Mouse (Mus musculus) hindbrain, embryonic 15.5 days (tissue): ENCODE data around the gene Dnah7a. TPM values are rescaled to one million over a fixed set of nuclear protein-coding genes. Genes with fewer than 3 reads are reported as not detected.
"Not testable (repeated sequence)": the region's sequence is repeated elsewhere in the genome, so short reads cannot be mapped to it uniquely, and the experiment has no call there.

ENCODE experiments used
- ATAC-seq: fragments of 200-750 bp; cut with Nextera tagmentation; 2 replicates; pipeline ENCODE4 v1.8.0; 2017; ENCODE audit warnings: low read depth, moderate number of reproducible peaks, moderate TSS enrichment; ENCODE audit not compliant: low FRiP score
- H3K27ac ChIP-seq: fragments of 300-500 bp; sonication (generic); replicated peaks from 2 replicates; pipeline ENCODE4 v1.5.1; 2015; ENCODE audit warnings: mild to moderate bottlenecking, inconsistent platforms
- H3K27me3 ChIP-seq: fragments of 300-500 bp; sonication (generic); 2 replicates; pipeline ENCODE4 v1.6.1; 2015; ENCODE audit warnings: control low read depth, inconsistent platforms
- H3K36me3 ChIP-seq: fragments of 300-500 bp; sonication (generic); 2 replicates; pipeline ENCODE4 v1.6.1; 2015; ENCODE audit warnings: control low read depth, inconsistent platforms
- H3K4me1 ChIP-seq: fragments of 300-500 bp; sonication (generic); replicated peaks from 2 replicates; pipeline ENCODE4 v1.6.1; 2015; ENCODE audit warnings: control low read depth, inconsistent platforms
- H3K4me2 ChIP-seq: fragments of 300-500 bp; sonication (generic); 2 replicates; pipeline ENCODE4 v1.6.1; 2015; ENCODE audit warnings: moderate library complexity, mild to moderate bottlenecking, inconsistent platforms
- H3K4me3 ChIP-seq: fragments of 300-500 bp; sonication (generic); 2 replicates; pipeline ENCODE4 v1.5.1; 2015; ENCODE audit warnings: mild to moderate bottlenecking, inconsistent platforms
- H3K9ac ChIP-seq: fragments of 300-500 bp; sonication (generic); 2 replicates; pipeline ENCODE4 v1.6.1; 2015; ENCODE audit warnings: inconsistent platforms
- H3K9me3 ChIP-seq: fragments of 300-500 bp; sonication (generic); 2 replicates; pipeline ENCODE4 v1.6.1; 2016; ENCODE audit warnings: control low read depth, inconsistent platforms
- WGBS: fragments of 180-500 bp; shearing (Covaris S2); methylation state at CpG from one replicate; pipeline ENCODE4 v1.1.7; 2015; 5-methylcytosine and 5-hydroxymethylcytosine counted together
- polyA plus RNA-seq: library from polyadenylated mRNA; unstranded; fragments of >200 nt; fragmentation: Nextera tagmentation; extraction: Ambion mirVana; gene quantifications from 2 replicates; pipeline ENCODE4 v1.2.1, GENCODE M21; 2015

Gene Dnah7a
- polyA plus RNA-seq, 1 experiment from 2014 or later = 11.3 TPM

GRCm38 (mm10) chr1:53728489-53729225 is 22.1 kb upstream of the Dnah7a start:
- no peak overlapping the region for H3K4me3 ChIP-seq
- H3K36me3 ChIP-seq = no peaks in the 10 kb centered on the region
- H3K9ac ChIP-seq = no peak overlapping the region
- no peak overlapping the region for H3K27ac ChIP-seq
- 75% methylated on average over 5 of the region's 5 CpGs for WGBS
- H3K4me1 ChIP-seq = no peaks in the 10 kb centered on the region
- ATAC-seq = no peak
- H3K27me3 ChIP-seq = no peaks in the 10 kb centered on the region
- H3K4me2 ChIP-seq = no peak overlapping the region
- no peaks in the 10 kb centered on the region for H3K9me3 ChIP-seq

- no peaks in the 10 kb centered on the region for H3K9me3 ChIP-seq
- H3K27me3 ChIP-seq = no peaks in the 10 kb centered on the region
- ATAC-seq = no peak
- H3K36me3 ChIP-seq = no peaks in the 10 kb centered on the region
- 93% methylated on average over 2 of the region's 2 CpGs for WGBS
- no peak overlapping the region for H3K9ac ChIP-seq
- no peak overlapping the region for H3K4me2 ChIP-seq
- H3K4me3 ChIP-seq = no peak overlapping the region
- no peak overlapping the region for H3K27ac ChIP-seq
- H3K4me1 ChIP-seq = no peaks in the 10 kb centered on the region
Observed at GRCm38 (mm10) chr1:53726883-53727282, 20.3 kb upstream of the Dnah7a start.

GRCm38 (mm10) chr1:53721353-53721752 is 14.8 kb upstream of the Dnah7a start:
- Histone ChIP-seq H3K27ac (no peak overlapping the region), H3K4me1 (no peaks in the 10 kb centered on the region), H3K9ac (no peak overlapping the region), H3K36me3 (no peaks in the 10 kb centered on the region), H3K4me3 (no peak overlapping the region), H3K4me2 (no peak overlapping the region), H3K9me3 (no peaks in the 10 kb centered on the region), H3K27me3 (no peaks in the 10 kb centered on the region)
- no peak for ATAC-seq

GRCm38 (mm10) chr1:53720601-53721351 is 14.2 kb upstream of the Dnah7a start:
- H3K9ac ChIP-seq = no peak overlapping the region
- no peaks in the 10 kb centered on the region for H3K4me1 ChIP-seq
- H3K27ac ChIP-seq = no peak overlapping the region
- H3K4me3 ChIP-seq = no peak overlapping the region
- H3K27me3 ChIP-seq = no peaks in the 10 kb centered on the region
- ATAC-seq = no peak
- no peak overlapping the region for H3K4me2 ChIP-seq
- H3K36me3 ChIP-seq = no peaks in the 10 kb centered on the region
- 90% methylated on average over 5 of the region's 5 CpGs for WGBS
- H3K9me3 ChIP-seq = no peaks in the 10 kb centered on the region

- 98% methylated on average over 1 of the region's 1 CpGs for WGBS
Observed at GRCm38 (mm10) chr1:53715966-53716515, 9.5 kb upstream of the Dnah7a start.

GRCm38 (mm10) chr1:53715446-53715845 is 8.9 kb upstream of the Dnah7a start:
- H3K27me3 ChIP-seq = no peaks in the 10 kb centered on the region
- H3K9me3 ChIP-seq = no peaks in the 10 kb centered on the region
- no peak overlapping the region for H3K4me2 ChIP-seq
- no peak for ATAC-seq
- H3K9ac ChIP-seq = no peak overlapping the region
- WGBS = 4% methylated on average over 4 of the region's 4 CpGs
- no peaks in the 10 kb centered on the region for H3K4me1 ChIP-seq
- no peaks in the 10 kb centered on the region for H3K36me3 ChIP-seq
- H3K27ac ChIP-seq = no peak overlapping the region
- no peak overlapping the region for H3K4me3 ChIP-seq

More at GRCm38 (mm10) chr1:53715966-53716515, 9.5 kb upstream of the Dnah7a start:
- no peak overlapping the region for H3K27ac ChIP-seq
- no peaks in the 10 kb centered on the region for H3K36me3 ChIP-seq
- no peaks in the 10 kb centered on the region for H3K4me1 ChIP-seq
- H3K27me3 ChIP-seq = no peaks in the 10 kb centered on the region
- no peak for ATAC-seq
- no peak overlapping the region for H3K9ac ChIP-seq
- H3K4me3 ChIP-seq = no peak overlapping the region
- no peak overlapping the region for H3K4me2 ChIP-seq
- no peaks in the 10 kb centered on the region for H3K9me3 ChIP-seq

GRCm38 (mm10) chr1:53713383-53713782 is 6.8 kb upstream of the Dnah7a start:
- 38% methylated on average over 2 of the region's 3 CpGs for WGBS
- not testable (repeated sequence) for H3K4me1 ChIP-seq, H3K9ac ChIP-seq, H3K27ac ChIP-seq, H3K27me3 ChIP-seq, H3K4me3 ChIP-seq, H3K9me3 ChIP-seq, H3K36me3 ChIP-seq, H3K4me2 ChIP-seq
- peak; percentile 68 for ATAC-seq

GRCm38 (mm10) chr1:53711069-53711468 is 4.5 kb upstream of the Dnah7a start:
- no peak overlapping the region for H3K27ac ChIP-seq
- ATAC-seq = no peak
- H3K9me3 ChIP-seq = no peaks in the 10 kb centered on the region
- WGBS = 91% methylated on average over 9 of the region's 9 CpGs
- H3K4me3 ChIP-seq = no peak overlapping the region
- H3K9ac ChIP-seq = no peak overlapping the region
- no peaks in the 10 kb centered on the region for H3K36me3 ChIP-seq
- H3K27me3 ChIP-seq = no peaks in the 10 kb centered on the region
- peaks cover 9% of the 10 kb centered on the region; the same call in 1 of the 2 replicates for H3K4me1 ChIP-seq
- H3K4me2 ChIP-seq = no peak overlapping the region

GRCm38 (mm10) chr1:53709602-53710001 is 3.0 kb upstream of the Dnah7a start:
- H3K27ac ChIP-seq, H3K4me3 ChIP-seq, H3K27me3 ChIP-seq, H3K9ac ChIP-seq, H3K36me3 ChIP-seq, H3K9me3 ChIP-seq: not testable (repeated sequence)
- WGBS = 47% methylated on average over 5 of the region's 5 CpGs
- peak; percentile 67 for ATAC-seq
- peak overlapping the region; percentile 38 for H3K4me2 ChIP-seq
- peaks cover 12% of the 10 kb centered on the region; the same call in 1 of the 2 replicates for H3K4me1 ChIP-seq

GRCm38 (mm10) chr1:53704164-53704563 is 2.4 kb downstream of the Dnah7a start:
- no peak overlapping the region for H3K4me2 ChIP-seq
- H3K36me3 ChIP-seq = no peaks in the 10 kb centered on the region
- no peak overlapping the region for H3K27ac ChIP-seq
- H3K9ac ChIP-seq = no peak overlapping the region
- no peaks in the 10 kb centered on the region for H3K27me3 ChIP-seq
- no peak overlapping the region for H3K4me3 ChIP-seq
- ATAC-seq = no peak
- no peaks in the 10 kb centered on the region for H3K9me3 ChIP-seq
- WGBS = 91% methylated on average over 5 of the region's 5 CpGs
- H3K4me1 ChIP-seq = peaks cover 10% of the 10 kb centered on the region; the same call in 1 of the 2 replicates

GRCm38 (mm10) chr1:53664268-53664667 is 42.3 kb downstream of the Dnah7a start:
- H3K4me2 ChIP-seq, H3K36me3 ChIP-seq, H3K27ac ChIP-seq, H3K4me1 ChIP-seq, H3K27me3 ChIP-seq, H3K9ac ChIP-seq, ATAC-seq, H3K4me3 ChIP-seq, H3K9me3 ChIP-seq: not testable (repeated sequence)
